Mouse (Mus musculus) forebrain, embryonic 13.5 days (tissue): Measurements from ENCODE around the gene Enpp3. TPM values are rescaled to one million over a fixed set of nuclear protein-coding genes. Genes with fewer than 3 reads are reported as not detected.
"Not testable (repeated sequence)": the region's sequence is repeated elsewhere in the genome, so short reads cannot be mapped to it uniquely, and the experiment has no call there.

Experiments
- ATAC-seq: fragments of 200-750 bp; cut with Nextera tagmentation; 2 replicates; pipeline ENCODE4 v1.8.0; 2017
- H3K27ac ChIP-seq: fragments of 300-500 bp; sonication (generic); 2 replicates; pipeline ENCODE4 v1.5.1; 2015; ENCODE audit warnings: inconsistent platforms, mild to moderate bottlenecking, moderate library complexity
- H3K27me3 ChIP-seq: fragments of 300-500 bp; sonication (generic); 2 replicates; pipeline ENCODE4 v1.6.1; 2015; ENCODE audit warnings: mild to moderate bottlenecking, inconsistent platforms
- H3K36me3 ChIP-seq: fragments of 300-500 bp; sonication (generic); 2 replicates; pipeline ENCODE4 v1.6.1; 2015; ENCODE audit warnings: mild to moderate bottlenecking, inconsistent platforms; ENCODE audit not compliant: poor library complexity, severe bottlenecking
- H3K4me1 ChIP-seq: fragments of 300-500 bp; sonication (generic); 2 replicates; pipeline ENCODE4 v1.6.1; 2015; ENCODE audit warnings: inconsistent platforms
- H3K4me2 ChIP-seq: fragments of 300-500 bp; sonication (generic); 2 replicates; pipeline ENCODE4 v1.6.1; 2015; ENCODE audit warnings: inconsistent platforms, mild to moderate bottlenecking, moderate library complexity
- H3K4me3 ChIP-seq: fragments of 300-500 bp; sonication (generic); 2 replicates; pipeline ENCODE4 v1.5.1; 2015; ENCODE audit warnings: mild to moderate bottlenecking, inconsistent platforms
- H3K9ac ChIP-seq: fragments of 300-500 bp; sonication (generic); 2 replicates; pipeline ENCODE4 v1.6.1; 2015; ENCODE audit warnings: mild to moderate bottlenecking, inconsistent platforms
- H3K9me3 ChIP-seq: fragments of 300-500 bp; sonication (generic); replicated peaks from 2 replicates; pipeline ENCODE4 v1.6.1; 2016; ENCODE audit warnings: inconsistent platforms
- WGBS: fragments of 180-500 bp; shearing (Covaris S2); methylation state at CpG from one replicate; pipeline ENCODE4 v1.1.7; 2015; 5-methylcytosine and 5-hydroxymethylcytosine counted together
- polyA plus RNA-seq: library from polyadenylated mRNA; unstranded; fragments of >200 nt; fragmentation: Nextera tagmentation; extraction: Ambion mirVana; gene quantifications from 2 replicates; pipeline ENCODE4 v1.2.1, GENCODE M21; 2015

Enpp3 gene
- polyA plus RNA-seq, 1 experiment from 2014 or later: 2.8 TPM

GRCm38 (mm10) chr10:24821990-24822676 lies 20.5 kb downstream of the Enpp3 start:
- no peak for ATAC-seq
- H3K27ac ChIP-seq: no peak overlapping the region
- no peak overlapping the region for H3K4me3 ChIP-seq
- H3K36me3 ChIP-seq: no peaks in the 10 kb centered on the region
- H3K9me3 ChIP-seq: no peaks in the 10 kb centered on the region
- no peak overlapping the region for H3K9ac ChIP-seq
- no peak overlapping the region for H3K4me2 ChIP-seq
- no peaks in the 10 kb centered on the region for H3K27me3 ChIP-seq
- WGBS: 88% methylated on average over 4 of the region's 4 CpGs
- H3K4me1 ChIP-seq: peaks cover 7% of the 10 kb centered on the region

GRCm38 (mm10) chr10:24819526-24819925 lies 23.1 kb downstream of the Enpp3 start:
- Histone ChIP-seq H3K4me2 (no peak overlapping the region), H3K4me1 (no peaks in the 10 kb centered on the region), H3K9ac (no peak overlapping the region), H3K27ac (no peak overlapping the region), H3K27me3 (no peaks in the 10 kb centered on the region), H3K36me3 (no peaks in the 10 kb centered on the region), H3K9me3 (no peaks in the 10 kb centered on the region), H3K4me3 (no peak overlapping the region)
- ATAC-seq: no peak
- 58% methylated on average over 3 of the region's 3 CpGs for WGBS

GRCm38 (mm10) chr10:24810639-24811038 lies 32.0 kb downstream of the Enpp3 start:
- no peak overlapping the region for H3K27ac ChIP-seq

GRCm38 (mm10) chr10:24806756-24807155 lies 35.9 kb downstream of the Enpp3 start:
- Histone ChIP-seq H3K4me3 (no peak overlapping the region), H3K4me2 (no peak overlapping the region), H3K36me3 (no peaks in the 10 kb centered on the region), H3K4me1 (no peaks in the 10 kb centered on the region), H3K27me3 (no peaks in the 10 kb centered on the region), H3K9ac (no peak overlapping the region), H3K27ac (no peak overlapping the region), H3K9me3 (0 out of 2 replicates have a peak, but pooled peaks cover 5% of the 10 kb centered on the region)
- ATAC-seq: no peak
- WGBS: 89% methylated on average over 5 of the region's 5 CpGs

More at GRCm38 (mm10) chr10:24810639-24811038, 32.0 kb downstream of the Enpp3 start:
- H3K4me1 ChIP-seq: no peaks in the 10 kb centered on the region
- H3K27me3 ChIP-seq: no peaks in the 10 kb centered on the region
- no peak overlapping the region for H3K9ac ChIP-seq
- no peaks in the 10 kb centered on the region for H3K9me3 ChIP-seq
- H3K4me3 ChIP-seq: no peak overlapping the region
- H3K36me3 ChIP-seq: no peaks in the 10 kb centered on the region
- no peak for ATAC-seq
- H3K4me2 ChIP-seq: no peak overlapping the region
- 71% methylated on average over 10 of the region's 10 CpGs for WGBS

- ATAC-seq: no peak
- no peak overlapping the region for H3K27ac ChIP-seq
- no peaks in the 10 kb centered on the region for H3K27me3 ChIP-seq
- H3K9ac ChIP-seq: no peak overlapping the region
- 92% methylated on average over 10 of the region's 10 CpGs for WGBS
- no peaks in the 10 kb centered on the region for H3K4me1 ChIP-seq
- H3K4me3 ChIP-seq: no peak overlapping the region
- H3K36me3 ChIP-seq: no peaks in the 10 kb centered on the region
- 0 out of 2 replicates have a peak, but pooled peaks cover 5% of the 10 kb centered on the region for H3K9me3 ChIP-seq
- H3K4me2 ChIP-seq: no peak overlapping the region
These were observed 36.7 kb downstream of the Enpp3 start for GRCm38 (mm10) chr10:24805876-24806275.

GRCm38 (mm10) chr10:24805173-24805572 lies 37.5 kb downstream of the Enpp3 start:
- Histone ChIP-seq H3K4me2 (no peak overlapping the region), H3K9ac (no peak overlapping the region), H3K27ac (no peak overlapping the region), H3K4me3 (no peak overlapping the region), H3K9me3 (0 out of 2 replicates have a peak, but pooled peaks cover 5% of the 10 kb centered on the region), H3K36me3 (no peaks in the 10 kb centered on the region), H3K27me3 (no peaks in the 10 kb centered on the region), H3K4me1 (no peaks in the 10 kb centered on the region)
- no peak for ATAC-seq
- WGBS: 65% methylated on average over 2 of the region's 2 CpGs

- not testable (repeated sequence) for ATAC-seq, H3K4me2 ChIP-seq, H3K27ac ChIP-seq, H3K4me1 ChIP-seq, H3K4me3 ChIP-seq, H3K9me3 ChIP-seq, H3K9ac ChIP-seq, H3K27me3 ChIP-seq, H3K36me3 ChIP-seq
- WGBS: 93% methylated on average over 2 of the region's 2 CpGs
These were observed 39.8 kb downstream of the Enpp3 start for GRCm38 (mm10) chr10:24802742-24803244.

GRCm38 (mm10) chr10:24801796-24802195 lies 40.8 kb downstream of the Enpp3 start:
- Histone ChIP-seq H3K4me2 (no peak overlapping the region), H3K9me3 (0 out of 2 replicates have a peak, but pooled peaks cover 5% of the 10 kb centered on the region), H3K27me3 (no peaks in the 10 kb centered on the region), H3K4me1 (no peaks in the 10 kb centered on the region), H3K4me3 (no peak overlapping the region), H3K9ac (no peak overlapping the region), H3K36me3 (no peaks in the 10 kb centered on the region), H3K27ac (no peak overlapping the region)
- no peak for ATAC-seq
- WGBS: 89% methylated on average over 2 of the region's 2 CpGs

- Histone ChIP-seq H3K27me3 (no peaks in the 10 kb centered on the region), H3K36me3 (no peaks in the 10 kb centered on the region), H3K9ac (no peak overlapping the region), H3K9me3 (no peaks in the 10 kb centered on the region), H3K27ac (no peak overlapping the region), H3K4me1 (no peaks in the 10 kb centered on the region), H3K4me3 (no peak overlapping the region), H3K4me2 (no peak overlapping the region)
- peak; percentile 27; the same call in 1 of the 2 replicates for ATAC-seq
- WGBS: 51% methylated on average over 5 of the region's 5 CpGs
These were observed 45.4 kb downstream of the Enpp3 start for GRCm38 (mm10) chr10:24797246-24797645.

- no peak for ATAC-seq
- no peak overlapping the region for H3K4me2 ChIP-seq
- whole genome bisulfite sequencing: 89% methylated on average over 7 of the region's 7 CpGs
- H3K4me3 ChIP-seq: no peak overlapping the region
- H3K9me3 ChIP-seq: no peaks in the 10 kb centered on the region
- H3K9ac ChIP-seq: no peak overlapping the region
- H3K36me3 ChIP-seq: no peaks in the 10 kb centered on the region
- no peaks in the 10 kb centered on the region for H3K4me1 ChIP-seq
- no peak overlapping the region for H3K27ac ChIP-seq
- no peaks in the 10 kb centered on the region for H3K27me3 ChIP-seq
These were observed 49.9 kb downstream of the Enpp3 start for GRCm38 (mm10) chr10:24792756-24793155.

GRCm38 (mm10) chr10:24789747-24790545 lies 52.7 kb downstream of the Enpp3 start:
- Histone ChIP-seq H3K36me3 (no peaks in the 10 kb centered on the region), H3K9ac (no peak overlapping the region), H3K4me1 (no peaks in the 10 kb centered on the region), H3K4me2 (no peak overlapping the region), H3K4me3 (no peak overlapping the region), H3K27ac (no peak overlapping the region), H3K27me3 (no peaks in the 10 kb centered on the region), H3K9me3 (no peaks in the 10 kb centered on the region)
- ATAC-seq: no peak
- WGBS: 71% methylated on average over 11 of the region's 11 CpGs

GRCm38 (mm10) chr10:24785345-24785744 lies 57.3 kb downstream of the Enpp3 start:
- Histone ChIP-seq H3K9me3 (no peaks in the 10 kb centered on the region), H3K27ac (no peak overlapping the region), H3K4me2 (no peak overlapping the region), H3K27me3 (no peaks in the 10 kb centered on the region), H3K9ac (no peak overlapping the region), H3K4me1 (no peaks in the 10 kb centered on the region), H3K36me3 (no peaks in the 10 kb centered on the region), H3K4me3 (no peak overlapping the region)
- ATAC-seq: no peak
- 90% methylated on average over 4 of the region's 4 CpGs for WGBS
